Mouse (Mus musculus): ENCODE results near the gene Thpo.
A peak's percentile ranks its signal among the peaks of the same experiment; 100 is the strongest.

Thpo gene

GRCm38 (mm10) chr16:20702522-20702893 is 31.8 kb downstream of the Thpo start:
- DNase-seq = peak; percentile 70

- DNase-seq = no peak
These were observed 32.4 kb downstream of the Thpo start for GRCm38 (mm10) chr16:20701729-20702521.

- DNase-seq = no peak
These were observed 33.0 kb downstream of the Thpo start for GRCm38 (mm10) chr16:20701316-20701715.

GRCm38 (mm10) chr16:20700036-20700435 is 34.3 kb downstream of the Thpo start:
- DNase-seq = no peak

- no peak for DNase-seq
These were observed 35.0 kb downstream of the Thpo start for GRCm38 (mm10) chr16:20699266-20699665.

GRCm38 (mm10) chr16:20695622-20696323 is 38.5 kb downstream of the Thpo start:
- DNase-seq = peak; percentile 78

- no peak for DNase-seq
These were observed 39.5 kb downstream of the Thpo start for GRCm38 (mm10) chr16:20694781-20695180.

GRCm38 (mm10) chr16:20693111-20693701 is 41.1 kb downstream of the Thpo start, which contains the start of gene Fam131a:
Gene Fam131a, plus strand, starts transcription at chr16:20693241.
- DNase-seq = peak; percentile 88

GRCm38 (mm10) chr16:20692241-20692965 is 41.9 kb downstream of the Thpo start:
- no peak for DNase-seq

GRCm38 (mm10) chr16:20691617-20692016 is 42.7 kb downstream of the Thpo start:
- no peak for DNase-seq

- DNase-seq = no peak
These were observed 43.5 kb downstream of the Thpo start for GRCm38 (mm10) chr16:20690774-20691173.

GRCm38 (mm10) chr16:20677974-20678675 is 56.2 kb downstream of the Thpo start:
- peak; percentile 81 for DNase-seq

GRCm38 (mm10) chr16:20677380-20677779 is 56.9 kb downstream of the Thpo start:
- DNase-seq = no peak

- no peak for DNase-seq
These were observed 57.6 kb downstream of the Thpo start for GRCm38 (mm10) chr16:20676702-20677101.

GRCm38 (mm10) chr16:20675213-20675612 is 59.1 kb downstream of the Thpo start:
- DNase-seq = no peak
